Mouse (Mus musculus) c-Kit-positive CD71-positive TER-119-negative erythroid progenitor cells, embryonic 14.5 days (primary cell): ENCODE data around the gene Saxo1.

Source experiments
- DNase-seq: peaks from one replicate; pipeline ENCODE4 v3.0.0-alpha.2; 2013; ENCODE audit warnings: low read depth

Gene Saxo1

GRCm38 (mm10) chr4:86422586-86422985, 135.5 kb downstream of the Saxo1 start:
- DNase-seq = no peak

- no peak for DNase-seq
These were observed 141.6 kb downstream of the Saxo1 start for GRCm38 (mm10) chr4:86416401-86417025.

- no peak for DNase-seq
These were observed 144.7 kb downstream of the Saxo1 start for GRCm38 (mm10) chr4:86413388-86413787.

GRCm38 (mm10) chr4:86410946-86411345, 147.2 kb downstream of the Saxo1 start:
- DNase-seq = no peak

GRCm38 (mm10) chr4:86408421-86408820, 149.7 kb downstream of the Saxo1 start:
- DNase-seq = no peak

- DNase-seq = no peak
These were observed 151.0 kb downstream of the Saxo1 start for GRCm38 (mm10) chr4:86407200-86407527.

GRCm38 (mm10) chr4:86406501-86407199, 151.5 kb downstream of the Saxo1 start:
- DNase-seq = no peak

GRCm38 (mm10) chr4:86401116-86401515, 157.0 kb downstream of the Saxo1 start:
- no peak for DNase-seq

- DNase-seq = no peak
These were observed 160.7 kb downstream of the Saxo1 start for GRCm38 (mm10) chr4:86397470-86397869.

- no peak for DNase-seq
These were observed 161.3 kb downstream of the Saxo1 start for GRCm38 (mm10) chr4:86396672-86397288.

- DNase-seq = no peak
These were observed 162.5 kb downstream of the Saxo1 start for GRCm38 (mm10) chr4:86395636-86396035.
